Mouse (Mus musculus) forebrain, embryonic 11.5 days (tissue): Measurements from ENCODE around the gene Csdc2. TPM values are rescaled to one million over a fixed set of nuclear protein-coding genes. Genes with fewer than 3 reads are reported as not detected.
"Not testable (repeated sequence)": the region's sequence is repeated elsewhere in the genome, so short reads cannot be mapped to it uniquely, and the experiment has no call there.

ENCODE experiments used
- ATAC-seq: fragments of 200-750 bp; cut with Nextera tagmentation; replicated peaks from 2 replicates; pipeline ENCODE4 v1.8.0; 2017; ENCODE audit warnings: moderate TSS enrichment; ENCODE audit not compliant: low FRiP score
- DNase-seq: peaks from one replicate; pipeline ENCODE4 v3.0.0-alpha.2; 2017; ENCODE audit warnings: low spot score
- H3K27ac ChIP-seq: fragments of 300-500 bp; sonication (generic); 2 replicates; pipeline ENCODE4 v1.5.1; 2014; ENCODE audit warnings: low read depth, low read length
- H3K27me3 ChIP-seq: fragments of 300-500 bp; sonication (generic); 2 replicates; pipeline ENCODE4 v1.6.1; 2014; ENCODE audit warnings: mild to moderate bottlenecking, low read length, mixed read lengths; ENCODE audit not compliant: control insufficient read depth, insufficient read depth
- H3K36me3 ChIP-seq: fragments of 300-500 bp; sonication (generic); 2 replicates; pipeline ENCODE4 v1.6.1; 2014; ENCODE audit warnings: mild to moderate bottlenecking, low read length, moderate library complexity, mixed read lengths; ENCODE audit not compliant: control insufficient read depth, insufficient read depth
- H3K4me1 ChIP-seq: fragments of 300-500 bp; sonication (generic); replicated peaks from 2 replicates; pipeline ENCODE4 v1.6.1; 2014; ENCODE audit warnings: low read length, mixed read lengths; ENCODE audit not compliant: control insufficient read depth, insufficient read depth
- H3K4me2 ChIP-seq: fragments of 300-500 bp; sonication (generic); 2 replicates; pipeline ENCODE4 v1.6.1; 2014; ENCODE audit warnings: low read depth, mild to moderate bottlenecking, low read length, moderate library complexity, mixed read lengths; ENCODE audit not compliant: severe bottlenecking
- H3K4me3 ChIP-seq: fragments of 300-500 bp; sonication (generic); 2 replicates; pipeline ENCODE4 v1.5.1; 2014; ENCODE audit warnings: low read depth, low read length
- H3K9ac ChIP-seq: fragments of 300-500 bp; sonication (generic); 2 replicates; pipeline ENCODE4 v1.6.1; 2014; ENCODE audit warnings: low read length
- H3K9me3 ChIP-seq: fragments of 300-500 bp; sonication (generic); 2 replicates; pipeline ENCODE4 v1.6.1; 2016; ENCODE audit warnings: low read length, mixed read lengths; ENCODE audit not compliant: control insufficient read depth
- WGBS: fragments of 180-500 bp; shearing (Covaris S2); extraction: QIAGEN DNeasy Blood & Tissue Kit; methylation state at CpG from one replicate; pipeline ENCODE4 v1.1.7; 2014; 5-methylcytosine and 5-hydroxymethylcytosine counted together
- polyA plus RNA-seq: library from polyadenylated mRNA; unstranded; fragments of >200 nt; fragmentation: Nextera tagmentation; extraction: Ambion mirVana; gene quantifications from 2 replicates; pipeline ENCODE4 v1.2.1, GENCODE M21; 2014

Gene Csdc2
- polyA plus RNA-seq, 1 experiment from 2014 or later, result 16.6 TPM

- Histone ChIP-seq H3K4me2 (no peak overlapping the region), H3K27me3 (no peaks in the 10 kb centered on the region), H3K4me3 (no peak overlapping the region), H3K4me1 (no peaks in the 10 kb centered on the region), H3K9ac (no peak overlapping the region), H3K9me3 (no peaks in the 10 kb centered on the region), H3K27ac (no peak overlapping the region), H3K36me3 (no peaks in the 10 kb centered on the region)
- no peak for ATAC-seq
- no peak for DNase-seq
- WGBS, result 87% methylated on average over 12 of the region's 14 CpGs
Measured at GRCm38 (mm10) chr15:81966062-81966829, 29.7 kb downstream of the Csdc2 start.

- Histone ChIP-seq H3K27ac (no peak overlapping the region), H3K4me1 (no peaks in the 10 kb centered on the region), H3K36me3 (no peaks in the 10 kb centered on the region), H3K4me3 (no peak overlapping the region), H3K27me3 (no peaks in the 10 kb centered on the region), H3K4me2 (no peak overlapping the region), H3K9ac (no peak overlapping the region), H3K9me3 (no peaks in the 10 kb centered on the region)
- 91% methylated on average over 5 of the region's 5 CpGs for WGBS
- no peak for DNase-seq
- ATAC-seq, result no peak
Measured at GRCm38 (mm10) chr15:81967821-81968220, 31.3 kb downstream of the Csdc2 start.

GRCm38 (mm10) chr15:81968447-81968846, 31.9 kb downstream of the Csdc2 start:
- H3K27ac ChIP-seq, result no peak overlapping the region
- H3K4me2 ChIP-seq, result no peak overlapping the region
- no peak overlapping the region for H3K9ac ChIP-seq
- H3K27me3 ChIP-seq, result no peaks in the 10 kb centered on the region
- 70% methylated on average over 2 of the region's 2 CpGs for WGBS
- no peaks in the 10 kb centered on the region for H3K4me1 ChIP-seq
- no peaks in the 10 kb centered on the region for H3K9me3 ChIP-seq
- DNase-seq, result no peak
- ATAC-seq, result no peak
- H3K4me3 ChIP-seq, result no peak overlapping the region
- no peaks in the 10 kb centered on the region for H3K36me3 ChIP-seq

- WGBS, result 69% methylated on average over 7 of the region's 7 CpGs
- no peak overlapping the region for H3K4me3 ChIP-seq
- ATAC-seq, result no peak
- H3K27ac ChIP-seq, result no peak overlapping the region
- no peaks in the 10 kb centered on the region for H3K27me3 ChIP-seq
- H3K9me3 ChIP-seq, result no peaks in the 10 kb centered on the region
- DNase-seq, result no peak
- H3K36me3 ChIP-seq, result no peaks in the 10 kb centered on the region
- H3K9ac ChIP-seq, result no peak overlapping the region
- no peak overlapping the region for H3K4me2 ChIP-seq
- H3K4me1 ChIP-seq, result no peaks in the 10 kb centered on the region
Measured at GRCm38 (mm10) chr15:81969173-81969572, 32.6 kb downstream of the Csdc2 start.

- not testable (repeated sequence) for H3K4me1 ChIP-seq, H3K27ac ChIP-seq, H3K9me3 ChIP-seq, H3K9ac ChIP-seq, H3K4me2 ChIP-seq, ATAC-seq, H3K36me3 ChIP-seq, H3K27me3 ChIP-seq, H3K4me3 ChIP-seq, DNase-seq
- 62% methylated on average over 6 of the region's 6 CpGs for WGBS
Measured at GRCm38 (mm10) chr15:81969635-81970034, 33.1 kb downstream of the Csdc2 start.

- not testable (repeated sequence) for H3K27me3 ChIP-seq, DNase-seq
- 81% methylated on average over 4 of the region's 4 CpGs for WGBS
Measured at GRCm38 (mm10) chr15:81970498-81970897, 33.9 kb downstream of the Csdc2 start.

GRCm38 (mm10) chr15:81975156-81975555, 38.6 kb downstream of the Csdc2 start:
- not testable (repeated sequence) for DNase-seq, H3K27me3 ChIP-seq, H3K9ac ChIP-seq, H3K4me3 ChIP-seq, H3K4me1 ChIP-seq, H3K27ac ChIP-seq, H3K36me3 ChIP-seq, H3K4me2 ChIP-seq, H3K9me3 ChIP-seq, ATAC-seq
- WGBS, result 93% methylated on average over 8 of the region's 8 CpGs

More at GRCm38 (mm10) chr15:81970498-81970897, 33.9 kb downstream of the Csdc2 start:
- H3K36me3 ChIP-seq, ATAC-seq, H3K4me2 ChIP-seq, H3K9me3 ChIP-seq, H3K9ac ChIP-seq, H3K27ac ChIP-seq, H3K4me1 ChIP-seq, H3K4me3 ChIP-seq: not testable (repeated sequence)

GRCm38 (mm10) chr15:81980321-81980720, 43.8 kb downstream of the Csdc2 start, which contains the start of gene 1700029P11Rik:
TSS of gene 1700029P11Rik (plus strand) at chr15:81980540.
- no peaks in the 10 kb centered on the region for H3K27me3 ChIP-seq
- no peak within 1 kb of the TSS for H3K27ac ChIP-seq
- 95% methylated on average over 23 of the region's 23 CpGs for WGBS
- no peak for ATAC-seq
- H3K9ac ChIP-seq, result no peak within 1 kb of the TSS
- DNase-seq, result no peak
- no peak within 1 kb of the TSS for H3K4me3 ChIP-seq
- H3K9me3 ChIP-seq, result no peaks in the 10 kb centered on the region
- no peaks in the 10 kb centered on the region; the same call in 1 of the 2 replicates for H3K4me1 ChIP-seq
- no peak within 1 kb of the TSS for H3K4me2 ChIP-seq
- no peaks in the 10 kb centered on the region for H3K36me3 ChIP-seq

- DNase-seq (no peak), ATAC-seq (no peak)
- Histone ChIP-seq H3K4me1 (peaks cover 4% of the 10 kb centered on the region), H3K4me3 (no peak overlapping the region), H3K27me3 (no peaks in the 10 kb centered on the region), H3K36me3 (no peaks in the 10 kb centered on the region), H3K9ac (no peak overlapping the region), H3K4me2 (no peak overlapping the region), H3K27ac (no peak overlapping the region), H3K9me3 (no peaks in the 10 kb centered on the region)
- 55% methylated on average over 1 of the region's 1 CpGs for WGBS
Measured at GRCm38 (mm10) chr15:81982173-81982572, 45.6 kb downstream of the Csdc2 start.
